Mouse (Mus musculus) forebrain, embryonic 16.5 days (tissue): ENCODE measurements around the gene Evl. TPM values are rescaled to one million over a fixed set of nuclear protein-coding genes. Genes with fewer than 3 reads are reported as not detected.
"Not testable (repeated sequence)": the region's sequence is repeated elsewhere in the genome, so short reads cannot be mapped to it uniquely, and the experiment has no call there.

Source experiments
- ATAC-seq: fragments of 200-750 bp; cut with Nextera tagmentation; 2 replicates; pipeline ENCODE4 v1.8.0; 2017; ENCODE audit warnings: mild to moderate bottlenecking, moderate library complexity
- H3K27ac ChIP-seq: fragments of 300-500 bp; sonication (generic); 2 replicates; pipeline ENCODE4 v1.5.1; 2014; ENCODE audit warnings: low read length, control low read depth
- H3K27me3 ChIP-seq: fragments of 300-500 bp; sonication (generic); replicated peaks from 2 replicates; pipeline ENCODE4 v1.6.1; 2014; ENCODE audit warnings: low read length; ENCODE audit not compliant: control insufficient read depth, insufficient read depth
- H3K36me3 ChIP-seq: fragments of 300-500 bp; sonication (generic); 2 replicates; pipeline ENCODE4 v1.6.1; 2014; ENCODE audit not compliant: control insufficient read depth, insufficient read depth
- H3K4me1 ChIP-seq: fragments of 300-500 bp; sonication (generic); replicated peaks from 2 replicates; pipeline ENCODE4 v1.6.1; 2014; ENCODE audit warnings: low read length; ENCODE audit not compliant: control insufficient read depth, insufficient read depth
- H3K4me2 ChIP-seq: fragments of 300-500 bp; sonication (generic); 2 replicates; pipeline ENCODE4 v1.6.1; 2014; ENCODE audit warnings: mild to moderate bottlenecking, low read length, control low read depth
- H3K4me3 ChIP-seq: fragments of 300-500 bp; sonication (generic); replicated peaks from 2 replicates; pipeline ENCODE4 v1.5.1; 2014; ENCODE audit warnings: mild to moderate bottlenecking, low read length, control low read depth
- H3K9ac ChIP-seq: fragments of 300-500 bp; sonication (generic); replicated peaks from 2 replicates; pipeline ENCODE4 v1.6.1; 2014; ENCODE audit warnings: low read depth, low read length, control low read depth
- H3K9me3 ChIP-seq: fragments of 300-500 bp; sonication (generic); 2 replicates; pipeline ENCODE4 v1.6.1; 2016; ENCODE audit warnings: low read length; ENCODE audit not compliant: control insufficient read depth
- WGBS: fragments of 180-500 bp; shearing (Covaris S2); extraction: QIAGEN DNeasy Blood & Tissue Kit; methylation state at CpG from one replicate; pipeline ENCODE4 v1.1.7; 2014; 5-methylcytosine and 5-hydroxymethylcytosine counted together
- polyA plus RNA-seq: library from polyadenylated mRNA; unstranded; fragments of >200 nt; fragmentation: Nextera tagmentation; extraction: Ambion mirVana; gene quantifications from 2 replicates; pipeline ENCODE4 v1.2.1, GENCODE M21; 2015

Evl gene
- polyA plus RNA-seq, 1 experiment from 2014 or later, result 218 TPM

- WGBS, result 83% methylated on average over 6 of the region's 6 CpGs
- H3K9ac ChIP-seq, result no peak overlapping the region
- H3K4me3 ChIP-seq, result no peak overlapping the region
- H3K36me3 ChIP-seq, result no peaks in the 10 kb centered on the region
- no peaks in the 10 kb centered on the region; the same call in 1 of the 2 replicates for H3K27me3 ChIP-seq
- no peak overlapping the region for H3K27ac ChIP-seq
- no peaks in the 10 kb centered on the region for H3K4me1 ChIP-seq
- no peak for ATAC-seq
- H3K9me3 ChIP-seq, result no peaks in the 10 kb centered on the region
- H3K4me2 ChIP-seq, result no peak overlapping the region
Observed at GRCm38 (mm10) chr12:108709386-108709785, 154.9 kb downstream of the Evl start.

- Histone ChIP-seq H3K36me3 (no peaks in the 10 kb centered on the region), H3K4me2 (no peak overlapping the region), H3K27ac (no peak overlapping the region), H3K4me3 (no peak overlapping the region), H3K27me3 (no peaks in the 10 kb centered on the region), H3K9ac (no peak overlapping the region), H3K4me1 (no peaks in the 10 kb centered on the region), H3K9me3 (no peaks in the 10 kb centered on the region)
- ATAC-seq, result no peak
- WGBS, result 85% methylated on average over 6 of the region's 6 CpGs
Observed at GRCm38 (mm10) chr12:108709964-108710765, 155.6 kb downstream of the Evl start.

GRCm38 (mm10) chr12:108710861-108711615 lies 156.5 kb downstream of the Evl start:
- ATAC-seq, result no peak
- Histone ChIP-seq H3K27me3 (no peaks in the 10 kb centered on the region), H3K27ac (no peak overlapping the region), H3K4me3 (no peak overlapping the region), H3K4me2 (no peak overlapping the region), H3K36me3 (no peaks in the 10 kb centered on the region), H3K9ac (no peak overlapping the region), H3K9me3 (no peaks in the 10 kb centered on the region), H3K4me1 (no peaks in the 10 kb centered on the region)
- WGBS, result 84% methylated on average over 9 of the region's 9 CpGs

- Histone ChIP-seq H3K4me1 (no peaks in the 10 kb centered on the region), H3K9me3 (no peaks in the 10 kb centered on the region), H3K27ac (no peak overlapping the region), H3K4me2 (no peak overlapping the region), H3K4me3 (no peak overlapping the region), H3K36me3 (no peaks in the 10 kb centered on the region), H3K27me3 (no peaks in the 10 kb centered on the region), H3K9ac (no peak overlapping the region)
- 80% methylated on average over 4 of the region's 4 CpGs for whole genome bisulfite sequencing
- ATAC-seq, result no peak
Observed at GRCm38 (mm10) chr12:108712481-108712880, 158.0 kb downstream of the Evl start.

GRCm38 (mm10) chr12:108713972-108714371 lies 159.5 kb downstream of the Evl start:
- not testable (repeated sequence) for H3K27me3 ChIP-seq, ATAC-seq, H3K4me3 ChIP-seq, H3K27ac ChIP-seq, H3K4me2 ChIP-seq, H3K4me1 ChIP-seq, H3K9ac ChIP-seq, H3K9me3 ChIP-seq, H3K36me3 ChIP-seq
- WGBS, result 96% methylated on average over 14 of the region's 14 CpGs

GRCm38 (mm10) chr12:108715854-108716253 lies 161.3 kb downstream of the Evl start:
- H3K4me1 ChIP-seq, result no peaks in the 10 kb centered on the region
- no peak overlapping the region for H3K4me2 ChIP-seq
- no peaks in the 10 kb centered on the region for H3K36me3 ChIP-seq
- no peak for ATAC-seq
- H3K9me3 ChIP-seq, result no peaks in the 10 kb centered on the region
- no peak overlapping the region for H3K9ac ChIP-seq
- 83% methylated on average over 5 of the region's 5 CpGs for WGBS
- H3K4me3 ChIP-seq, result no peak overlapping the region
- H3K27ac ChIP-seq, result no peak overlapping the region
- H3K27me3 ChIP-seq, result no peaks in the 10 kb centered on the region

GRCm38 (mm10) chr12:108718485-108718884 lies 164.0 kb downstream of the Evl start:
- Histone ChIP-seq H3K27me3 (no peaks in the 10 kb centered on the region), H3K4me1 (no peaks in the 10 kb centered on the region), H3K9me3 (peaks cover 1% of the 10 kb centered on the region; the same call in 1 of the 2 replicates), H3K4me2 (no peak overlapping the region), H3K36me3 (no peaks in the 10 kb centered on the region), H3K4me3 (no peak overlapping the region), H3K27ac (no peak overlapping the region), H3K9ac (no peak overlapping the region)
- WGBS, result 89% methylated on average over 3 of the region's 3 CpGs
- no peak for ATAC-seq

GRCm38 (mm10) chr12:108722464-108722863 lies 167.9 kb downstream of the Evl start:
- no peak overlapping the region for H3K4me3 ChIP-seq
- H3K36me3 ChIP-seq, result no peaks in the 10 kb centered on the region
- no peaks in the 10 kb centered on the region for H3K27me3 ChIP-seq
- 95% methylated on average over 4 of the region's 4 CpGs for WGBS
- peaks cover 2% of the 10 kb centered on the region; the same call in 1 of the 2 replicates for H3K9me3 ChIP-seq
- no peak overlapping the region for H3K27ac ChIP-seq
- H3K9ac ChIP-seq, result no peak overlapping the region
- no peak for ATAC-seq
- H3K4me1 ChIP-seq, result no peaks in the 10 kb centered on the region
- no peak overlapping the region for H3K4me2 ChIP-seq

GRCm38 (mm10) chr12:108723841-108724240 lies 169.3 kb downstream of the Evl start:
- WGBS, result 89% methylated on average over 3 of the region's 3 CpGs
- peaks cover 2% of the 10 kb centered on the region; the same call in 1 of the 2 replicates for H3K9me3 ChIP-seq
- H3K4me3 ChIP-seq, result no peak overlapping the region
- ATAC-seq, result no peak
- H3K4me2 ChIP-seq, result no peak overlapping the region
- H3K4me1 ChIP-seq, result no peaks in the 10 kb centered on the region
- H3K9ac ChIP-seq, result no peak overlapping the region
- H3K27ac ChIP-seq, result no peak overlapping the region
- no peaks in the 10 kb centered on the region for H3K27me3 ChIP-seq
- H3K36me3 ChIP-seq, result no peaks in the 10 kb centered on the region
